Comparison of ENCODE assay signal across 27 mouse cellular contexts in the genomic region with DNA sequence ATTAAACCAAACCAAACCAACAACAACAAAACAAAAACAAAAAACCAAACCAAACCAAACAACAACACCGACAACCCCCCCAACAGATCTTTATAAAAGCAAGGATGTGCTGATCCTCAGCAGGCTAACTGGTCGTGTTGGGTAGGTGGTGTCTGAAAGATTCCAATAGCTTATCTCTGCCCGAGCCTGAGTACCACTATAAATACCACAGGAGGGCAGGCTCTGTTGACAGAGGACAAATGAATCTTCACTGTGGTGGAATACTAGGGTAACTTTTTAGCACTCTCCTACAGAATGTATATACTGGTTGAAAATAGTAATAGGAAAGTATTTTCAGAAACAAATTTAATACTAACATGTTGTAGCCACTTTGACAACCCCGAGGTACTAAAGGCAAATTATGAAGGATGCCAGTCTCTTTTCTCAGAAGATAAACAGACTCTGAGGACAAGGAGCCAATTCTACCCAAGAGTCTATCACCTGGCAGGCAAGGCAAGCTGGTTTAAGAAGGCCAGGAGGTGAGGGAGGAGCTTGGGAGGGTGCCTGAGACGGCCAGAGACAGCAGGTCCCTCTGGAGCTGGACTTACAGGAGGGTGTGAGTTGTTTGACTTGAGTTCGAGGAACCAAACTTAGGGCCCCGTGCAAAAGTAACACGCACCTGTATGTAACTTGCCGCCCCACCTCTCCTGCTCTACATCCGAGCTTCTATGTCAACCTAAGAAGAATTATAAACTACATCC. TPM values are rescaled to one million over a fixed set of nuclear protein-coding genes. Genes with fewer than 3 reads are reported as not detected.
DNase-seq lines count a peak whose midpoint lies in the region; ATAC-seq and TF ChIP-seq lines count a peak whose summit lies in the region.
"Had no signal": no experiment of that assay in that cellular context is flagged by ENCODE, and none has a peak within 500 bp of the region (broad histone marks: within the 10 kb centered on the region; RNA-seq: fewer than 3 reads in every experiment).

No protein-coding gene starts in this region.

- no peaks in the 10 kb centered on the region for H3K27me3 ChIP-seq in liver, postnatal 0 days (ENCODE audit: insufficient read depth, low read length)
- H3K27me3 ChIP-seq in heart, embryonic 16.5 days (ENCODE audit: control insufficient read depth, insufficient read depth, low read length) = no peaks in the 10 kb centered on the region
- no peaks in the 10 kb centered on the region for H3K27me3 ChIP-seq in stomach, postnatal 0 days (ENCODE audit: control insufficient read depth, insufficient read depth, low read length)
- H3K27me3 ChIP-seq: forebrain, embryonic 13.5 days; neural tube, embryonic 13.5 days had no signal

- no peak overlapping the region for H3K4me3 ChIP-seq in gastrocnemius, adult 2 months
- H3K4me3 ChIP-seq in liver, postnatal 0 days (ENCODE audit: low read depth, low read length) = no peak overlapping the region
- no peak overlapping the region for H3K4me3 ChIP-seq in heart, embryonic 16.5 days (ENCODE audit: low read length)
- no peak overlapping the region for H3K4me3 ChIP-seq in stomach, postnatal 0 days (ENCODE audit: low read depth, low read length)
- H3K4me3 ChIP-seq: erythroblast, embryonic 14.5 days; forebrain, embryonic 13.5 days; limb, embryonic 10.5 days; neural tube, embryonic 13.5 days had no signal

- H3K4me1 ChIP-seq in liver, postnatal 0 days (ENCODE audit: insufficient read depth) = 0 out of 2 replicates have a peak, but pooled peaks cover 8% of the 10 kb centered on the region
- peaks cover 16% of the 10 kb centered on the region for H3K4me1 ChIP-seq in heart, embryonic 16.5 days (ENCODE audit: control insufficient read depth, insufficient read depth, low read length)
- H3K4me1 ChIP-seq in stomach, postnatal 0 days (replicated peaks; ENCODE audit: control insufficient read depth, insufficient read depth) = 0 out of 2 replicates have a peak, but pooled peaks cover 2% of the 10 kb centered on the region

- intact Hi-C loops in gastrocnemius, adult 2 months (cut with DNase I) = no loop called here

- 72% methylated on average over 10 of the region's 10 CpGs for WGBS in liver, postnatal 0 days (ENCODE audit: insufficient replicate concordance)
- WGBS in heart, embryonic 16.5 days = 65% methylated on average over 10 of the region's 10 CpGs
- WGBS in stomach, postnatal 0 days = 68% methylated on average over 10 of the region's 10 CpGs

- no peak for DNase-seq in gastrocnemius, adult 2 months
- DNase-seq in gastrocnemius, postnatal 25 days = no peak
- DNase-seq in liver, postnatal 0 days = no peak
- no peak for DNase-seq in liver
- no peak for DNase-seq in stomach, postnatal 0 days (ENCODE audit: low spot score)
- no peak for DNase-seq in layer of hippocampus, postnatal 25 days (ENCODE audit: extremely low spot score in 1 of 2, low spot score in 1 of 2)
- DNase-seq: adrenal gland, postnatal 25 days; B cell, adult 2 months; gastrocnemius, postnatal 14 days; kidney, adult 2 months; kidney, postnatal 10 days; lung, adult 2 months; lung, postnatal 36 days; right cerebral cortex, adult 18-20 months; thymus, postnatal 25 days had no signal

- H3K27ac ChIP-seq in gastrocnemius, adult 2 months = no peak overlapping the region
- no peak overlapping the region for H3K27ac ChIP-seq in liver, postnatal 0 days (ENCODE audit: low read depth)
- H3K27ac ChIP-seq in heart, embryonic 16.5 days (ENCODE audit: low read length) = peak overlapping the region; percentile 71
- H3K27ac ChIP-seq in stomach, postnatal 0 days (replicated peaks) = no peak overlapping the region
- H3K27ac ChIP-seq: forebrain, embryonic 13.5 days; limb, embryonic 10.5 days; neural tube, embryonic 13.5 days had no signal

- H3K9ac ChIP-seq in liver, postnatal 0 days (replicated peaks) = no peak overlapping the region
- H3K9ac ChIP-seq in heart, embryonic 16.5 days (ENCODE audit: low read length) = peak overlapping the region; percentile 53; the same call in 1 of the 2 replicates
- H3K9ac ChIP-seq in stomach, postnatal 0 days (ENCODE audit: low read length) = no peak overlapping the region
- H3K9ac ChIP-seq: forebrain, embryonic 13.5 days; neural tube, embryonic 13.5 days had no signal

- no peak for TF ChIP-seq EP300 in liver, postnatal 0 days (IDR thresholded peaks at IDR 0.05; ENCODE audit: low read depth)
- TF ChIP-seq EP300 in stomach, postnatal 0 days (optimal IDR thresholded peaks at IDR 0.05) = no peak

- peak; percentile 21; the same call in 1 of the 2 replicates for TF ChIP-seq CTCF in gastrocnemius, adult 2 months (IDR thresholded peaks at IDR 0.05)
- 0 out of 2 replicates have a peak, but pooled peaks have one; percentile 1 for TF ChIP-seq CTCF in liver, postnatal 0 days (IDR thresholded peaks at IDR 0.05; ENCODE audit: low read depth)
- 0 out of 2 replicates have a peak, but pooled peaks have one; percentile 6 for TF ChIP-seq CTCF in stomach, postnatal 0 days (IDR thresholded peaks at IDR 0.05; ENCODE audit: low read depth)

- ATAC-seq in liver, postnatal 0 days = no peak
- peak; percentile 58; the same call in 1 of the 2 replicates for ATAC-seq in heart, embryonic 16.5 days (replicated peaks; ENCODE audit: extremely low read depth, insufficient read depth, low FRiP score)
- no peak for ATAC-seq in stomach, postnatal 0 days (ENCODE audit: low FRiP score, low TSS enrichment)
- ATAC-seq in monocyte, adult 5-6 weeks (replicated peaks; ENCODE audit: insufficient number of reproducible peaks, low FRiP score, low TSS enrichment, poor library complexity, severe bottlenecking) = no peak
- ATAC-seq: forebrain, embryonic 13.5 days; hindbrain, embryonic 16.5 days had no signal

- no peak overlapping the region for H3K4me2 ChIP-seq in liver, postnatal 0 days (ENCODE audit: low read depth, low read length)
- H3K4me2 ChIP-seq in heart, embryonic 16.5 days (ENCODE audit: low read depth, low read length) = 0 out of 2 replicates have a peak overlapping the region, but pooled peaks have one; percentile 23
- H3K4me2 ChIP-seq in stomach, postnatal 0 days (replicated peaks; ENCODE audit: low read depth) = no peak overlapping the region
- H3K4me2 ChIP-seq: forebrain, embryonic 13.5 days; liver, embryonic 11.5 days; neural tube, embryonic 13.5 days had no signal

- peaks cover 2% of the 10 kb centered on the region; the same call in 1 of the 2 replicates for H3K36me3 ChIP-seq in liver, postnatal 0 days (replicated peaks; ENCODE audit: insufficient read depth, low read length)
- H3K36me3 ChIP-seq in heart, embryonic 16.5 days (ENCODE audit: control insufficient read depth, insufficient read depth) = peaks cover 14% of the 10 kb centered on the region; the same call in 1 of the 2 replicates
- peaks cover 3% of the 10 kb centered on the region; the same call in 1 of the 2 replicates for H3K36me3 ChIP-seq in stomach, postnatal 0 days (ENCODE audit: control insufficient read depth, insufficient read depth, low read length)

- no peaks in the 10 kb centered on the region for H3K9me3 ChIP-seq in liver, postnatal 0 days (ENCODE audit: low read length)
- H3K9me3 ChIP-seq in heart, embryonic 16.5 days (replicated peaks; ENCODE audit: control insufficient read depth, low read length) = no peaks in the 10 kb centered on the region
- H3K9me3 ChIP-seq in stomach, postnatal 0 days (ENCODE audit: control insufficient read depth, low read length) = no peaks in the 10 kb centered on the region
- H3K9me3 ChIP-seq: forebrain, embryonic 13.5 days; limb, embryonic 10.5 days; neural tube, embryonic 13.5 days had no signal

RNA-seq across cellular contexts. Expression of gene Mb, which starts 56.9 kb away (rescaled TPM):
- 1,000 to 10,000 TPM; 3,091 to 7,772 TPM for total RNA-seq in gastrocnemius, adult 2 months (2021)
- total RNA-seq in gastrocnemius, postnatal 25 days (2021) = 1,000 to 10,000 TPM; 2,592 to 3,528 TPM
- polyA plus RNA-seq in liver, postnatal 0 days (2015; fragmentation: Nextera tagmentation; extraction: Ambion mirVana) = 0.15 and 6.6 TPM in 2 replicates
- polyA plus RNA-seq in heart, embryonic 16.5 days (2015; fragmentation: Nextera tagmentation; extraction: Ambion mirVana) = 977 and 1,096 TPM in 2 replicates
- polyA plus RNA-seq in stomach, postnatal 0 days (2015; fragmentation: Nextera tagmentation; extraction: Ambion mirVana) = 0.91 and 1.1 TPM in 2 replicates
- not detected in 3 replicates for total RNA-seq in monocyte, adult 5-6 weeks (2017)
- under 1 TPM in 1 of 2 experiments, not detected in 1; 0.52 TPM for total RNA-seq in layer of hippocampus, postnatal 25 days (2021)
- total RNA-seq: common myeloid progenitor, adult 5-6 weeks; hematopoietic stem cell, adult 5-6 weeks; left cerebral cortex, adult 18-20 months had no signal
- polyA plus RNA-seq: erythroblast, embryonic 14.5 days; forebrain, embryonic 13.5 days; small intestine, adult 2 months had no signal

Comparison
In these comparisons a context has a peak if more than half of its experiments do, and no peak if none do; other contexts are left out.
1. RNA of gene Mb, which starts 56.9 kb away (total RNA-seq): 3,091 to 7,772 TPM in gastrocnemius, adult 2 months and 2,592 to 3,528 TPM in gastrocnemius, postnatal 25 days; 0.52 TPM in layer of hippocampus, postnatal 25 days and not detected in monocyte, adult 5-6 weeks; every median in the first group is over 1,000 times any median in the second.
2. Peak in every context shown above with its lines, with median percentiles within 50 percentile points of each other: CTCF ChIP-seq.